Mouse (Mus musculus): ENCODE results near the gene Dnmbp. TPM values are rescaled to one million over a fixed set of nuclear protein-coding genes. Genes with fewer than 3 reads are reported as not detected.

The Dnmbp gene
- polyA plus RNA-seq, 1 experiment from 2014 or later: 25.4 TPM

GRCm38 (mm10) chr19:43875996-43876395 lies 64.0 kb downstream of the Dnmbp start:
- H3K9me3 ChIP-seq (ENCODE audit: low read length): no peaks in the 10 kb centered on the region
- no peaks in the 10 kb centered on the region for H3K27me3 ChIP-seq (ENCODE audit: insufficient read depth, low read length)
- H3K4me2 ChIP-seq (replicated peaks; ENCODE audit: low read depth, low read length): no peak overlapping the region
- peaks cover 22% of the 10 kb centered on the region; the same call in 1 of the 2 replicates for H3K4me1 ChIP-seq (ENCODE audit: insufficient read depth, low read length)
- 61% methylated on average over 2 of the region's 2 CpGs for WGBS
- no peak overlapping the region; the same call in 1 of the 2 replicates for H3K27ac ChIP-seq (ENCODE audit: low read length)
- no peak overlapping the region for H3K9ac ChIP-seq (replicated peaks; ENCODE audit: low read length)
- peaks cover 29% of the 10 kb centered on the region for H3K36me3 ChIP-seq (ENCODE audit: insufficient read depth, low read length)
- no peak for ATAC-seq (ENCODE audit: low FRiP score, low TSS enrichment)
- no peak overlapping the region for H3K4me3 ChIP-seq (ENCODE audit: low read length)

GRCm38 (mm10) chr19:43874351-43874750 lies 65.6 kb downstream of the Dnmbp start:
- Histone ChIP-seq H3K27me3 (ENCODE audit: insufficient read depth, low read length) (no peaks in the 10 kb centered on the region), H3K27ac (ENCODE audit: low read length) (no peak overlapping the region), H3K4me1 (ENCODE audit: insufficient read depth, low read length) (peaks cover 9% of the 10 kb centered on the region; the same call in 1 of the 2 replicates), H3K4me2 (replicated peaks; ENCODE audit: low read depth, low read length) (no peak overlapping the region), H3K9ac (replicated peaks; ENCODE audit: low read length) (no peak overlapping the region), H3K9me3 (ENCODE audit: low read length) (no peaks in the 10 kb centered on the region), H3K36me3 (ENCODE audit: insufficient read depth, low read length) (peaks cover 45% of the 10 kb centered on the region), H3K4me3 (ENCODE audit: low read length) (no peak overlapping the region)
- ATAC-seq (ENCODE audit: low FRiP score, low TSS enrichment): no peak
- 95% methylated on average over 11 of the region's 11 CpGs for WGBS

GRCm38 (mm10) chr19:43870418-43870817 lies 69.6 kb downstream of the Dnmbp start:
- no peaks in the 10 kb centered on the region for H3K27me3 ChIP-seq (ENCODE audit: insufficient read depth, low read length)
- no peaks in the 10 kb centered on the region for H3K4me1 ChIP-seq (ENCODE audit: insufficient read depth, low read length)
- ATAC-seq (ENCODE audit: low FRiP score, low TSS enrichment): no peak
- H3K9ac ChIP-seq (replicated peaks; ENCODE audit: low read length): no peak overlapping the region
- H3K9me3 ChIP-seq (ENCODE audit: low read length): no peaks in the 10 kb centered on the region
- no peak overlapping the region for H3K27ac ChIP-seq (ENCODE audit: low read length)
- H3K4me2 ChIP-seq (replicated peaks; ENCODE audit: low read depth, low read length): no peak overlapping the region
- 91% methylated on average over 4 of the region's 4 CpGs for WGBS
- H3K4me3 ChIP-seq (ENCODE audit: low read length): no peak overlapping the region
- H3K36me3 ChIP-seq (ENCODE audit: insufficient read depth, low read length): peaks cover 75% of the 10 kb centered on the region

- Histone ChIP-seq H3K4me2 (replicated peaks; ENCODE audit: low read depth, low read length) (no peak overlapping the region), H3K4me1 (ENCODE audit: insufficient read depth, low read length) (no peaks in the 10 kb centered on the region), H3K9me3 (ENCODE audit: low read length) (peaks cover 5% of the 10 kb centered on the region; the same call in 1 of the 2 replicates), H3K27me3 (ENCODE audit: insufficient read depth, low read length) (no peaks in the 10 kb centered on the region), H3K36me3 (ENCODE audit: insufficient read depth, low read length) (peaks cover 59% of the 10 kb centered on the region), H3K4me3 (ENCODE audit: low read length) (no peak overlapping the region), H3K9ac (replicated peaks; ENCODE audit: low read length) (no peak overlapping the region), H3K27ac (ENCODE audit: low read length) (no peak overlapping the region)
- 87% methylated on average over 6 of the region's 6 CpGs for WGBS
- no peak for ATAC-seq (ENCODE audit: low FRiP score, low TSS enrichment)
These were observed 82.6 kb downstream of the Dnmbp start for GRCm38 (mm10) chr19:43857347-43857746.

GRCm38 (mm10) chr19:43852837-43853545 lies 87.0 kb downstream of the Dnmbp start:
- Histone ChIP-seq H3K4me3 (ENCODE audit: low read length) (no peak overlapping the region), H3K9me3 (ENCODE audit: low read length) (no peaks in the 10 kb centered on the region), H3K36me3 (ENCODE audit: insufficient read depth, low read length) (peaks cover 74% of the 10 kb centered on the region), H3K27me3 (ENCODE audit: insufficient read depth, low read length) (no peaks in the 10 kb centered on the region), H3K4me2 (replicated peaks; ENCODE audit: low read depth, low read length) (no peak overlapping the region), H3K27ac (ENCODE audit: low read length) (no peak overlapping the region), H3K9ac (replicated peaks; ENCODE audit: low read length) (no peak overlapping the region), H3K4me1 (ENCODE audit: insufficient read depth, low read length) (no peaks in the 10 kb centered on the region)
- no peak for ATAC-seq (ENCODE audit: low FRiP score, low TSS enrichment)
- WGBS: 81% methylated on average over 7 of the region's 7 CpGs

- Histone ChIP-seq H3K4me3 (ENCODE audit: low read length) (no peak overlapping the region), H3K36me3 (ENCODE audit: insufficient read depth, low read length) (peaks cover 81% of the 10 kb centered on the region), H3K4me2 (replicated peaks; ENCODE audit: low read depth, low read length) (no peak overlapping the region), H3K27ac (ENCODE audit: low read length) (no peak overlapping the region), H3K27me3 (ENCODE audit: insufficient read depth, low read length) (no peaks in the 10 kb centered on the region), H3K9ac (replicated peaks; ENCODE audit: low read length) (no peak overlapping the region), H3K4me1 (ENCODE audit: insufficient read depth, low read length) (no peaks in the 10 kb centered on the region), H3K9me3 (ENCODE audit: low read length) (no peaks in the 10 kb centered on the region)
- no peak for ATAC-seq (ENCODE audit: low FRiP score, low TSS enrichment)
- 88% methylated on average over 21 of the region's 21 CpGs for WGBS
These were observed 87.9 kb downstream of the Dnmbp start for GRCm38 (mm10) chr19:43851996-43852630.

GRCm38 (mm10) chr19:43850026-43850425 lies 90.0 kb downstream of the Dnmbp start:
- Histone ChIP-seq H3K27ac (ENCODE audit: low read length) (no peak overlapping the region), H3K36me3 (ENCODE audit: insufficient read depth, low read length) (peaks cover 76% of the 10 kb centered on the region), H3K4me1 (ENCODE audit: insufficient read depth, low read length) (no peaks in the 10 kb centered on the region), H3K4me2 (replicated peaks; ENCODE audit: low read depth, low read length) (no peak overlapping the region), H3K4me3 (ENCODE audit: low read length) (no peak overlapping the region), H3K9me3 (ENCODE audit: low read length) (no peaks in the 10 kb centered on the region), H3K27me3 (ENCODE audit: insufficient read depth, low read length) (no peaks in the 10 kb centered on the region), H3K9ac (replicated peaks; ENCODE audit: low read length) (no peak overlapping the region)
- no peak for ATAC-seq (ENCODE audit: low FRiP score, low TSS enrichment)
- WGBS: 78% methylated on average over 11 of the region's 11 CpGs

- 94% methylated on average over 15 of the region's 15 CpGs for WGBS
- no peak for ATAC-seq (ENCODE audit: low FRiP score, low TSS enrichment)
- Histone ChIP-seq H3K9ac (replicated peaks; ENCODE audit: low read length) (no peak overlapping the region), H3K9me3 (ENCODE audit: low read length) (no peaks in the 10 kb centered on the region), H3K4me1 (ENCODE audit: insufficient read depth, low read length) (no peaks in the 10 kb centered on the region), H3K4me3 (ENCODE audit: low read length) (no peak overlapping the region), H3K36me3 (ENCODE audit: insufficient read depth, low read length) (peaks cover 61% of the 10 kb centered on the region), H3K27me3 (ENCODE audit: insufficient read depth, low read length) (no peaks in the 10 kb centered on the region), H3K4me2 (replicated peaks; ENCODE audit: low read depth, low read length) (no peak overlapping the region), H3K27ac (ENCODE audit: low read length) (no peak overlapping the region)
These were observed 92.0 kb downstream of the Dnmbp start for GRCm38 (mm10) chr19:43847966-43848365.

- H3K4me3 ChIP-seq (ENCODE audit: low read length): no peak overlapping the region
- H3K27me3 ChIP-seq (ENCODE audit: insufficient read depth, low read length): no peaks in the 10 kb centered on the region
- H3K4me2 ChIP-seq (replicated peaks; ENCODE audit: low read depth, low read length): no peak overlapping the region
- peaks cover 57% of the 10 kb centered on the region for H3K36me3 ChIP-seq (ENCODE audit: insufficient read depth, low read length)
- 87% methylated on average over 15 of the region's 15 CpGs for WGBS
- no peak overlapping the region for H3K9ac ChIP-seq (replicated peaks; ENCODE audit: low read length)
- H3K27ac ChIP-seq (ENCODE audit: low read length): no peak overlapping the region
- H3K9me3 ChIP-seq (ENCODE audit: low read length): no peaks in the 10 kb centered on the region
- ATAC-seq (ENCODE audit: low FRiP score, low TSS enrichment): no peak
- no peaks in the 10 kb centered on the region for H3K4me1 ChIP-seq (ENCODE audit: insufficient read depth, low read length)
These were observed 92.9 kb downstream of the Dnmbp start for GRCm38 (mm10) chr19:43847056-43847455.

GRCm38 (mm10) chr19:43845331-43845908 lies 94.6 kb downstream of the Dnmbp start:
- Histone ChIP-seq H3K4me1 (ENCODE audit: insufficient read depth, low read length) (no peaks in the 10 kb centered on the region), H3K4me3 (ENCODE audit: low read length) (no peak overlapping the region), H3K4me2 (replicated peaks; ENCODE audit: low read depth, low read length) (no peak overlapping the region), H3K27me3 (ENCODE audit: insufficient read depth, low read length) (no peaks in the 10 kb centered on the region), H3K9me3 (ENCODE audit: low read length) (no peaks in the 10 kb centered on the region), H3K9ac (replicated peaks; ENCODE audit: low read length) (no peak overlapping the region), H3K27ac (ENCODE audit: low read length) (0 out of 2 replicates have a peak overlapping the region, but pooled peaks have one; percentile 52), H3K36me3 (ENCODE audit: insufficient read depth, low read length) (peaks cover 42% of the 10 kb centered on the region)
- peak; percentile 42; the same call in 1 of the 2 replicates for ATAC-seq (ENCODE audit: low FRiP score, low TSS enrichment)
- whole genome bisulfite sequencing: 27% methylated on average over 7 of the region's 7 CpGs
